Mouse (Mus musculus) left cerebral cortex, postnatal 25 days (tissue): ENCODE results near the gene B430306N03Rik. TPM values are rescaled to one million over a fixed set of nuclear protein-coding genes. Genes with fewer than 3 reads are reported as not detected.
"Not testable (repeated sequence)": the region's sequence is repeated elsewhere in the genome, so short reads cannot be mapped to it uniquely, and the experiment has no call there.

Source experiments
- DNase-seq, 2 experiments: peaks; one replicate each; pipeline ENCODE4 v3.0.0; 2022; ENCODE audit warnings: low spot score in 2 of 2, mixed read lengths in 1 of 2
- intact Hi-C: fragments of 180-260 bp; cut with DNase I; formaldehyde crosslinking; loops from one replicate; pipeline ENCODE4 v1.15.1; 2025
- total RNA-seq, 2 experiments: library from RNA; stranded (reverse); gene quantifications; 2 replicates each; pipeline ENCODE4 v1.2.3; 2021

Gene B430306N03Rik
- total RNA-seq = under 1 TPM; 0.07 to 0.11 TPM

- intact Hi-C loops = loop anchor here (5.0 kb wide), 1 partner anchor 149 kb away; the partner anchor contains the start of gene A530064D06Rik
Measured at GRCm38 (mm10) chr17:48315905-48316579, at the start of gene B430306N03Rik. B430306N03Rik (plus strand) TSS chr17:48316141.

GRCm38 (mm10) chr17:48266610-48267304 is 49.2 kb upstream of the B430306N03Rik start:
- intact Hi-C loops = no loop called here
- DNase-seq = no peak

More at GRCm38 (mm10) chr17:48315905-48316579, at the start of gene B430306N03Rik:
- DNase-seq = not testable (repeated sequence)

GRCm38 (mm10) chr17:48267591-48267990 is 48.4 kb upstream of the B430306N03Rik start:
- intact Hi-C loops = no loop called here
- no peak for DNase-seq

GRCm38 (mm10) chr17:48268276-48268675 is 47.7 kb upstream of the B430306N03Rik start:
- no peak for DNase-seq

GRCm38 (mm10) chr17:48269833-48270232 is 46.1 kb upstream of the B430306N03Rik start:
- intact Hi-C loops = no loop called here

More at GRCm38 (mm10) chr17:48268276-48268675, 47.7 kb upstream of the B430306N03Rik start:
- intact Hi-C loops = no loop called here

GRCm38 (mm10) chr17:48272158-48272557 is 43.8 kb upstream of the B430306N03Rik start:
- intact Hi-C loops = no loop called here
- no peak for DNase-seq

More at GRCm38 (mm10) chr17:48269833-48270232, 46.1 kb upstream of the B430306N03Rik start:
- DNase-seq = no peak

- intact Hi-C loops = no loop called here
- no peak for DNase-seq
Measured at GRCm38 (mm10) chr17:48272598-48272997, 43.3 kb upstream of the B430306N03Rik start.

GRCm38 (mm10) chr17:48274098-48274497 is 41.8 kb upstream of the B430306N03Rik start:
- no peak for DNase-seq
- intact Hi-C loops = no loop called here

GRCm38 (mm10) chr17:48274885-48275284 is 41.1 kb upstream of the B430306N03Rik start:
- intact Hi-C loops = loop anchor here (1.0 to 5.0 kb wide), 3 partner anchors 62 to 132 kb away; partner anchors contain the start of gene Nfya

GRCm38 (mm10) chr17:48275736-48276135 is 40.2 kb upstream of the B430306N03Rik start:
- intact Hi-C loops = loop anchor here (1.0 to 5.0 kb wide), 3 partner anchors 62 to 132 kb away; partner anchors contain the start of gene Nfya
- no peak for DNase-seq

More at GRCm38 (mm10) chr17:48274885-48275284, 41.1 kb upstream of the B430306N03Rik start:
- peak; percentile 82 to 83 for DNase-seq

- intact Hi-C loops = loop anchor here (5.0 kb wide), 2 partner anchors 114 to 129 kb away; partner anchors contain the start of gene Nfya
- DNase-seq = peak in 1 of 2 experiments; percentile 53
Measured at GRCm38 (mm10) chr17:48278381-48278780, 37.6 kb upstream of the B430306N03Rik start.

GRCm38 (mm10) chr17:48279002-48279401 is 36.9 kb upstream of the B430306N03Rik start:
- intact Hi-C loops = loop anchor here (5.0 kb wide), 2 partner anchors 113 to 128 kb away; partner anchors contain the start of gene Nfya

GRCm38 (mm10) chr17:48280943-48281738 is 34.8 kb upstream of the B430306N03Rik start:
- no peak for DNase-seq

More at GRCm38 (mm10) chr17:48279002-48279401, 36.9 kb upstream of the B430306N03Rik start:
- DNase-seq = no peak

GRCm38 (mm10) chr17:48281739-48282085 is 34.2 kb upstream of the B430306N03Rik start:
- DNase-seq = no peak
- intact Hi-C loops = no loop called here

More at GRCm38 (mm10) chr17:48280943-48281738, 34.8 kb upstream of the B430306N03Rik start:
- intact Hi-C loops = no loop called here

- intact Hi-C loops = loop anchor here (5.0 kb wide), 1 partner anchor 41 kb away; no protein-coding TSS in a partner anchor
- no peak for DNase-seq
Measured at GRCm38 (mm10) chr17:48286765-48287164, 29.2 kb upstream of the B430306N03Rik start.

- DNase-seq = peak in 1 of 2 experiments; percentile 15
- intact Hi-C loops = loop anchor here (5.0 kb wide), 1 partner anchor 40 kb away; no protein-coding TSS in a partner anchor
Measured at GRCm38 (mm10) chr17:48287276-48287675, 28.7 kb upstream of the B430306N03Rik start.

- DNase-seq = no peak
- intact Hi-C loops = no loop called here
Measured at GRCm38 (mm10) chr17:48293500-48294194, 22.3 kb upstream of the B430306N03Rik start.

GRCm38 (mm10) chr17:48299203-48299602 is 16.7 kb upstream of the B430306N03Rik start, which contains the start of gene Treml2:
Treml2 (plus strand) TSS chr17:48299498.
- intact Hi-C loops = no loop called here
- no peak for DNase-seq

GRCm38 (mm10) chr17:48299756-48300155 is 16.2 kb upstream of the B430306N03Rik start:
- DNase-seq = no peak
- intact Hi-C loops = no loop called here
